Mouse (Mus musculus) small intestine, adult 2 months (tissue): Measurements from ENCODE around the gene Fkbpl.

Experiments used
- CTCF ChIP-seq: fragments of 200-500 bp; IDR thresholded peaks from 2 replicates; pipeline ENCODE4 v1.5.1; 2012; ENCODE audit warnings: low read depth, mild to moderate bottlenecking, control low read depth, inconsistent platforms, low read length, moderate library complexity, mixed read lengths; ENCODE audit not compliant: insufficient replicate concordance, insufficient read length; ENCODE audit errors: extremely low read depth
- POLR2A ChIP-seq: fragments of 200-500 bp; IDR thresholded peaks from 2 replicates; pipeline ENCODE4 v1.6.1; 2012; ENCODE audit warnings: low read depth, mild to moderate bottlenecking, control low read depth, inconsistent platforms, low read length, moderate library complexity

DNA sequence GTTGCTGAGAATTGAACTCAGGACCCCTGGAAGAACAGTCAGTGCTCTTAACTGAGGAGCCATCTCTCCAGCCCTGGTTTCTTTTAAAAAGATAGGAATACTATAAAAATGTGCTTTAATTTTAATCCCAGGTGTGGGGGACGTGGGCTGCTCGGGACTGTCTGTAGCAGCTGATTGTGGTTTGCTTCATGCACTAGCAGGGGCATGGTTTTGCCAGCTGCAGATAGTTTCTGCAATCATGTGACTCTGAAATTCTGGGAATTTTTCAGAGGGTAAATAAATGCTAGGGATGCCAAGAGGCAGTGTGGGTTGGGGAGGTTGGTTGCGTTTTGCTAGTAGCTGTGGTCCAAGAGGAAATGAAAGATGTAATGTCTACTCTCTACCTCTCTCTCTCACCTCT is 2.6 kb upstream of the Fkbpl start:
- TF ChIP-seq POLR2A = no peak
- TF ChIP-seq CTCF = no peak
